Mouse (Mus musculus) C2C12 (cell line): Measurements from ENCODE around the gene Impg1.

Experiments
- CEBPB ChIP-seq: IDR thresholded peaks from one replicate; pipeline ENCODE4 v1.6.1; 2011; ENCODE audit warnings: low read depth, mild to moderate bottlenecking, control low read depth, moderate library complexity
- CTCF ChIP-seq: IDR thresholded peaks from one replicate; pipeline ENCODE4 v1.5.1; 2011; ENCODE audit not compliant: control insufficient read depth, insufficient read depth, insufficient read length
- FOSL1 ChIP-seq: IDR thresholded peaks from one replicate; pipeline ENCODE4 v1.8.0; 2011; ENCODE audit warnings: mild to moderate bottlenecking, low read length; ENCODE audit not compliant: poor library complexity, insufficient read depth, severe bottlenecking
- MAX ChIP-seq: IDR thresholded peaks from one replicate; pipeline ENCODE4 v1.6.1; 2011; ENCODE audit warnings: mild to moderate bottlenecking, control low read depth
- MYOD1 ChIP-seq: IDR thresholded peaks from one replicate; pipeline ENCODE4 v1.6.1; 2011; ENCODE audit warnings: low read depth; ENCODE audit not compliant: control insufficient read depth, insufficient read length
- MYOG ChIP-seq: IDR thresholded peaks from one replicate; pipeline ENCODE4 v1.6.1; 2011; ENCODE audit not compliant: control insufficient read depth, insufficient read length; ENCODE audit errors: extremely low read depth
- USF1 ChIP-seq: IDR thresholded peaks from one replicate; pipeline ENCODE4 v1.6.1; 2011; ENCODE audit warnings: low read depth, mild to moderate bottlenecking, control low read depth, moderate library complexity

- TF ChIP-seq USF1 (no peak), CTCF (no peak), MAX (no peak), MYOG (no peak), CEBPB (no peak), FOSL1 (no peak), MYOD1 (no peak)
Observed at GRCm38 (mm10) chr9:80351295-80351677, 114.0 kb downstream of the Impg1 start.
